Mouse (Mus musculus) liver, embryonic 14.5 days (tissue): ENCODE measurements around the gene Hmgcll1.

ENCODE experiments used
- CTCF ChIP-seq: IDR thresholded peaks from 2 replicates; pipeline ENCODE4 v1.5.1; 2016; ENCODE audit warnings: antibody characterized with exemption, low read depth, control low read depth
- EP300 ChIP-seq: IDR thresholded peaks from 2 replicates; pipeline ENCODE4 v1.6.1; 2016; ENCODE audit warnings: antibody characterized with exemption, low read depth

GRCm38 (mm10) chr9:76035058-76035457, 20.4 kb downstream of the Hmgcll1 start:
- TF ChIP-seq CTCF = no peak
- TF ChIP-seq EP300 = no peak
